ENCODE assay signal across 32 mouse cellular contexts in genomic region chr5:54439286-54439685, GRCm38 (mm10).
DNase-seq lines count a peak whose midpoint lies in the region; ATAC-seq and TF ChIP-seq lines count a peak whose summit lies in the region.
"Had no signal": no experiment of that assay in that cellular context is flagged by ENCODE, and none has a peak within 500 bp of the region (broad histone marks: within the 10 kb centered on the region; RNA-seq: fewer than 3 reads in every experiment).

No protein-coding gene starts in this region.

- 93% methylated on average over 1 of the region's 1 CpGs for WGBS in forebrain, embryonic 14.5 days
- 91% methylated on average over 1 of the region's 1 CpGs for WGBS in forebrain, embryonic 10.5 days
- 83% methylated on average over 1 of the region's 1 CpGs for WGBS in heart, postnatal 0 days
- WGBS in midbrain, postnatal 0 days: 58% methylated on average over 1 of the region's 1 CpGs
- WGBS in midbrain, embryonic 10.5 days: 92% methylated on average over 1 of the region's 1 CpGs

- no peak for ATAC-seq in forebrain, embryonic 14.5 days
- no peak for ATAC-seq in heart, postnatal 0 days (ENCODE audit: insufficient read depth, low read depth)
- no peak for ATAC-seq in midbrain, postnatal 0 days (ENCODE audit: low FRiP score)
- ATAC-seq: forebrain, embryonic 13.5 days; midbrain, embryonic 16.5 days had no signal

- H3K36me3 ChIP-seq in forebrain, embryonic 14.5 days (ENCODE audit: control insufficient read depth, insufficient read depth, low read length): no peaks in the 10 kb centered on the region
- H3K36me3 ChIP-seq in forebrain, embryonic 10.5 days (replicated peaks): no peaks in the 10 kb centered on the region
- H3K36me3 ChIP-seq in heart, postnatal 0 days (replicated peaks; ENCODE audit: control insufficient read depth, insufficient read depth, low read length): no peaks in the 10 kb centered on the region
- no peaks in the 10 kb centered on the region for H3K36me3 ChIP-seq in midbrain, postnatal 0 days (ENCODE audit: insufficient read depth, low read length)
- no peaks in the 10 kb centered on the region for H3K36me3 ChIP-seq in midbrain, embryonic 10.5 days
- H3K36me3 ChIP-seq: embryonic facial prominence, embryonic 10.5 days; embryonic facial prominence, embryonic 15.5 days; G1E; heart, embryonic 12.5 days; kidney, embryonic 15.5 days; limb, embryonic 12.5 days; liver, embryonic 15.5 days; neural tube, embryonic 12.5 days had no signal

- H3K27ac ChIP-seq in forebrain, embryonic 14.5 days (ENCODE audit: low read depth, low read length): no peak overlapping the region
- no peak overlapping the region for H3K27ac ChIP-seq in forebrain, embryonic 10.5 days
- H3K27ac ChIP-seq in heart, postnatal 0 days (ENCODE audit: low read depth): no peak overlapping the region
- no peak overlapping the region for H3K27ac ChIP-seq in layer of hippocampus, adult 2 months
- H3K27ac ChIP-seq in midbrain, postnatal 0 days (ENCODE audit: low read depth, low read length): no peak overlapping the region
- H3K27ac ChIP-seq in midbrain, embryonic 10.5 days (replicated peaks): no peak overlapping the region
- H3K27ac ChIP-seq: embryonic facial prominence, embryonic 10.5 days; embryonic facial prominence, embryonic 15.5 days; forebrain, embryonic 13.5 days; kidney, embryonic 15.5 days; limb, embryonic 12.5 days; liver, embryonic 15.5 days; macrophage; neural tube, embryonic 12.5 days had no signal

- no peak for TF ChIP-seq EP300 in heart, postnatal 0 days (IDR thresholded peaks at IDR 0.05; ENCODE audit: low read depth)

- no peaks in the 10 kb centered on the region for H3K27me3 ChIP-seq in forebrain, embryonic 14.5 days (replicated peaks; ENCODE audit: control insufficient read depth, insufficient read depth, low read length)
- no peaks in the 10 kb centered on the region for H3K27me3 ChIP-seq in forebrain, embryonic 10.5 days (ENCODE audit: poor library complexity, severe bottlenecking)
- no peaks in the 10 kb centered on the region for H3K27me3 ChIP-seq in heart, postnatal 0 days (ENCODE audit: control insufficient read depth, insufficient read depth, low read length)
- H3K27me3 ChIP-seq in midbrain, postnatal 0 days (ENCODE audit: insufficient read depth, low read length): no peaks in the 10 kb centered on the region
- no peaks in the 10 kb centered on the region for H3K27me3 ChIP-seq in midbrain, embryonic 10.5 days (ENCODE audit: low read depth, poor library complexity, severe bottlenecking)
- H3K27me3 ChIP-seq: embryonic facial prominence, embryonic 15.5 days; forebrain, embryonic 13.5 days; heart, embryonic 12.5 days; kidney, embryonic 15.5 days; limb, embryonic 12.5 days; liver, embryonic 15.5 days; neural tube, embryonic 12.5 days had no signal

- no peak overlapping the region for H3K4me2 ChIP-seq in forebrain, embryonic 14.5 days (ENCODE audit: low read length)
- H3K4me2 ChIP-seq in heart, postnatal 0 days (ENCODE audit: low read depth, low read length): no peak overlapping the region
- H3K4me2 ChIP-seq in midbrain, postnatal 0 days (ENCODE audit: low read depth, low read length, poor library complexity, severe bottlenecking): no peak overlapping the region
- H3K4me2 ChIP-seq: embryonic facial prominence, embryonic 15.5 days; forebrain, embryonic 13.5 days; heart, embryonic 12.5 days; kidney, embryonic 15.5 days; limb, embryonic 12.5 days; liver, embryonic 15.5 days; neural tube, embryonic 12.5 days had no signal

- no peak overlapping the region for H3K9ac ChIP-seq in forebrain, embryonic 14.5 days (ENCODE audit: low read length)
- no peak overlapping the region for H3K9ac ChIP-seq in heart, postnatal 0 days (replicated peaks; ENCODE audit: low read depth, low read length)
- no peak overlapping the region for H3K9ac ChIP-seq in midbrain, postnatal 0 days (replicated peaks; ENCODE audit: low read length, poor library complexity, severe bottlenecking)
- H3K9ac ChIP-seq: embryonic facial prominence, embryonic 15.5 days; forebrain, embryonic 13.5 days; heart, embryonic 12.5 days; kidney, embryonic 15.5 days; limb, embryonic 12.5 days; liver, embryonic 15.5 days; neural tube, embryonic 12.5 days had no signal

- peak; percentile 21; the same call in 1 of the 2 replicates for TF ChIP-seq CTCF in heart, postnatal 0 days (IDR thresholded peaks at IDR 0.05; ENCODE audit: low read depth)
- TF ChIP-seq CTCF in layer of hippocampus, adult 2 months (conservative IDR thresholded peaks at IDR 0.05): peak; percentile 72
- TF ChIP-seq CTCF in midbrain, postnatal 0 days (IDR thresholded peaks at IDR 0.05): peak; percentile 65

- H3K9me3 ChIP-seq in forebrain, embryonic 14.5 days (replicated peaks; ENCODE audit: control insufficient read depth, low read length): no peaks in the 10 kb centered on the region
- no peaks in the 10 kb centered on the region for H3K9me3 ChIP-seq in forebrain, embryonic 10.5 days
- H3K9me3 ChIP-seq in heart, postnatal 0 days (replicated peaks; ENCODE audit: control insufficient read depth, low read length): no peaks in the 10 kb centered on the region
- H3K9me3 ChIP-seq in midbrain, postnatal 0 days (ENCODE audit: low read length): no peaks in the 10 kb centered on the region
- H3K9me3 ChIP-seq in midbrain, embryonic 10.5 days (replicated peaks): no peaks in the 10 kb centered on the region
- H3K9me3 ChIP-seq: embryonic facial prominence, embryonic 10.5 days; embryonic facial prominence, embryonic 15.5 days; forebrain, embryonic 13.5 days; G1E; heart, embryonic 12.5 days; kidney, embryonic 15.5 days; limb, embryonic 12.5 days; liver, embryonic 15.5 days; neural tube, embryonic 12.5 days had no signal

- H3K4me1 ChIP-seq in forebrain, embryonic 14.5 days (ENCODE audit: control insufficient read depth, insufficient read depth, low read length): no peaks in the 10 kb centered on the region
- peaks cover 4% of the 10 kb centered on the region; the same call in 1 of the 2 replicates for H3K4me1 ChIP-seq in forebrain, embryonic 10.5 days
- no peaks in the 10 kb centered on the region for H3K4me1 ChIP-seq in heart, postnatal 0 days (ENCODE audit: control insufficient read depth, insufficient read depth)
- no peaks in the 10 kb centered on the region for H3K4me1 ChIP-seq in midbrain, postnatal 0 days (ENCODE audit: insufficient read depth, low read length)
- H3K4me1 ChIP-seq in midbrain, embryonic 10.5 days: peaks cover 8% of the 10 kb centered on the region; the same call in 1 of the 2 replicates
- H3K4me1 ChIP-seq: embryonic facial prominence, embryonic 10.5 days; embryonic facial prominence, embryonic 15.5 days; forebrain, embryonic 13.5 days; kidney, embryonic 15.5 days; limb, embryonic 12.5 days; liver, embryonic 15.5 days; neural tube, embryonic 12.5 days had no signal

- no peak overlapping the region for H3K4me3 ChIP-seq in forebrain, embryonic 14.5 days (ENCODE audit: low read depth, low read length)
- H3K4me3 ChIP-seq in forebrain, embryonic 10.5 days: no peak overlapping the region
- no peak overlapping the region for H3K4me3 ChIP-seq in heart, postnatal 0 days (ENCODE audit: low read depth, low read length)
- H3K4me3 ChIP-seq in layer of hippocampus, adult 2 months: no peak overlapping the region
- no peak overlapping the region for H3K4me3 ChIP-seq in midbrain, postnatal 0 days (ENCODE audit: low read depth, low read length)
- no peak overlapping the region for H3K4me3 ChIP-seq in midbrain, embryonic 10.5 days
- H3K4me3 ChIP-seq: embryonic facial prominence, embryonic 10.5 days; embryonic facial prominence, embryonic 15.5 days; forebrain, embryonic 13.5 days; heart, embryonic 12.5 days; kidney, embryonic 15.5 days; limb, embryonic 12.5 days; liver, embryonic 15.5 days; myocyte; neural tube, embryonic 12.5 days had no signal

- DNase-seq in forebrain, embryonic 14.5 days (ENCODE audit: low spot score): peak; percentile 43
- DNase-seq in forebrain, embryonic 10.5 days (ENCODE audit: extremely low spot score, low spot score): no peak
- DNase-seq in heart, postnatal 0 days (ENCODE audit: low spot score): no peak
- DNase-seq in heart, adult 9 months (ENCODE audit: low spot score in 2 of 2): no peak
- DNase-seq in layer of hippocampus, adult 2 months (ENCODE audit: low spot score in 2 of 2): no peak
- no peak for DNase-seq in layer of hippocampus, adult 9-11 months
- peak; percentile 32 for DNase-seq in midbrain, postnatal 0 days (ENCODE audit: low spot score)
- DNase-seq in midbrain, embryonic 10.5 days (ENCODE audit: low spot score): no peak
- DNase-seq: adrenal gland, postnatal 10 days; cerebellum, adult 8-10 months; cerebellum, postnatal 25 days; gastrocnemius, postnatal 14 days; heart, adult 11 months; heart, postnatal 14 days; kidney, adult 18-20 months; kidney, postnatal 36 days; lung, postnatal 10 days; right cerebral cortex, postnatal 4 days; thymus, adult 2 months; thymus, postnatal 36 days had no signal

Comparison
In these comparisons a context has a peak if more than half of its experiments do, and no peak if none do; other contexts are left out.
1. DNase-seq: peak in forebrain, embryonic 14.5 days (single experiment) and midbrain, postnatal 0 days (single experiment); none in forebrain, embryonic 10.5 days (single experiment), heart, postnatal 0 days (single experiment), heart, adult 9 months (0 of 2), layer of hippocampus, adult 2 months (0 of 2), layer of hippocampus, adult 9-11 months (single experiment) and midbrain, embryonic 10.5 days (single experiment).
2. CTCF ChIP-seq: peak in every context shown above with its lines; median percentile 72 in layer of hippocampus, adult 2 months; 65 in midbrain, postnatal 0 days; 21 in heart, postnatal 0 days.